In genomic region chr8:57636281-57636680, GRCm38 (mm10) we compare ENCODE assay signal across 17 mouse cellular contexts. TPM values are rescaled to one million over a fixed set of nuclear protein-coding genes. Genes with fewer than 3 reads are reported as not detected.
DNase-seq lines count a peak whose midpoint lies in the region; ATAC-seq and TF ChIP-seq lines count a peak whose summit lies in the region.
"Had no signal": no experiment of that assay in that cellular context is flagged by ENCODE, and none has a peak within 500 bp of the region (broad histone marks: within the 10 kb centered on the region; RNA-seq: fewer than 3 reads in every experiment).

No protein-coding gene starts in this region.

- no peak overlapping the region for H3K4me2 ChIP-seq in kidney, embryonic 15.5 days
- H3K4me2 ChIP-seq: embryonic facial prominence, embryonic 12.5 days; forebrain, embryonic 15.5 days; heart, embryonic 13.5 days; hindbrain, embryonic 12.5 days had no signal

- WGBS in kidney, embryonic 15.5 days: 70% methylated on average over 3 of the region's 3 CpGs
- WGBS in midbrain, embryonic 10.5 days: 75% methylated on average over 3 of the region's 3 CpGs

- no peaks in the 10 kb centered on the region for H3K36me3 ChIP-seq in kidney, embryonic 15.5 days
- peaks cover 23% of the 10 kb centered on the region for H3K36me3 ChIP-seq in megakaryocyte, embryonic 14.5 days (replicated peaks; ENCODE audit: low read length)
- H3K36me3 ChIP-seq in midbrain, embryonic 10.5 days: no peaks in the 10 kb centered on the region
- H3K36me3 ChIP-seq: embryonic facial prominence, embryonic 12.5 days; forebrain, embryonic 15.5 days; heart, embryonic 13.5 days; hindbrain, embryonic 12.5 days had no signal

- H3K27me3 ChIP-seq in kidney, embryonic 15.5 days: no peaks in the 10 kb centered on the region
- no peaks in the 10 kb centered on the region for H3K27me3 ChIP-seq in megakaryocyte, embryonic 14.5 days (replicated peaks)
- H3K27me3 ChIP-seq in midbrain, embryonic 10.5 days (ENCODE audit: low read depth, poor library complexity, severe bottlenecking): no peaks in the 10 kb centered on the region
- H3K27me3 ChIP-seq: CH12.LX; embryonic facial prominence, embryonic 12.5 days; forebrain, embryonic 15.5 days; hindbrain, embryonic 12.5 days had no signal

- peak; percentile 27; the same call in 1 of the 2 replicates for ATAC-seq in kidney, embryonic 15.5 days (replicated peaks; ENCODE audit: low FRiP score)
- no peak for ATAC-seq in megakaryocyte, adult 5-6 weeks (ENCODE audit: poor library complexity, severe bottlenecking)
- peak; percentile 80 for ATAC-seq in common myeloid progenitor, adult 5-6 weeks (replicated peaks; ENCODE audit: low read depth, poor library complexity, severe bottlenecking)
- ATAC-seq: forebrain, embryonic 15.5 days had no signal

- TF ChIP-seq CTCF in left cerebral cortex, adult 2 months (IDR thresholded peaks at IDR 0.05): no peak

- no peak overlapping the region for H3K4me3 ChIP-seq in kidney, embryonic 15.5 days (replicated peaks)
- peak overlapping the region; percentile 78 for H3K4me3 ChIP-seq in megakaryocyte, embryonic 14.5 days (replicated peaks)
- no peak overlapping the region for H3K4me3 ChIP-seq in left cerebral cortex, adult 2 months
- H3K4me3 ChIP-seq in midbrain, embryonic 10.5 days: no peak overlapping the region
- H3K4me3 ChIP-seq: embryonic facial prominence, embryonic 12.5 days; forebrain, embryonic 15.5 days; heart, embryonic 13.5 days; hindbrain, embryonic 12.5 days had no signal

- H3K9ac ChIP-seq in kidney, embryonic 15.5 days: no peak overlapping the region
- H3K9ac ChIP-seq: embryonic facial prominence, embryonic 12.5 days; forebrain, embryonic 15.5 days; heart, embryonic 13.5 days; hindbrain, embryonic 12.5 days had no signal

- intact Hi-C loops in left cerebral cortex, adult 2 months (cut with DNase I): no loop called here

- H3K27ac ChIP-seq in kidney, embryonic 15.5 days: no peak overlapping the region
- no peak overlapping the region for H3K27ac ChIP-seq in left cerebral cortex, adult 2 months
- H3K27ac ChIP-seq in midbrain, embryonic 10.5 days (replicated peaks): no peak overlapping the region
- H3K27ac ChIP-seq: embryonic facial prominence, embryonic 12.5 days; forebrain, embryonic 15.5 days; heart, embryonic 13.5 days; hindbrain, embryonic 12.5 days had no signal

- DNase-seq in kidney, adult 11 months: no peak
- no peak for DNase-seq in left cerebral cortex, adult 2 months (ENCODE audit: extremely low spot score in 1 of 2, low spot score in 2 of 2)
- DNase-seq in midbrain, embryonic 10.5 days (ENCODE audit: low spot score): no peak
- DNase-seq: adrenal gland, adult 8-10 months; cerebellum, adult 2 months; cerebellum, postnatal 10 days; gastrocnemius, postnatal 36 days; heart, postnatal 4 days had no signal

- H3K9me3 ChIP-seq in kidney, embryonic 15.5 days (replicated peaks): no peaks in the 10 kb centered on the region
- no peaks in the 10 kb centered on the region for H3K9me3 ChIP-seq in megakaryocyte, embryonic 14.5 days
- H3K9me3 ChIP-seq in midbrain, embryonic 10.5 days (replicated peaks): no peaks in the 10 kb centered on the region
- H3K9me3 ChIP-seq: embryonic facial prominence, embryonic 12.5 days; forebrain, embryonic 15.5 days; heart, embryonic 13.5 days; hindbrain, embryonic 12.5 days had no signal

- 0 out of 2 replicates have a peak, but pooled peaks cover 10% of the 10 kb centered on the region for H3K4me1 ChIP-seq in kidney, embryonic 15.5 days
- peaks cover 86% of the 10 kb centered on the region for H3K4me1 ChIP-seq in megakaryocyte, embryonic 14.5 days
- no peaks in the 10 kb centered on the region for H3K4me1 ChIP-seq in midbrain, embryonic 10.5 days
- H3K4me1 ChIP-seq: embryonic facial prominence, embryonic 12.5 days; forebrain, embryonic 15.5 days had no signal

RNA-seq across cellular contexts. Expression of gene Galnt7, which starts 16.6 kb away (rescaled TPM):
- polyA plus RNA-seq in kidney, embryonic 15.5 days (2015; fragmentation: Nextera tagmentation; extraction: Ambion mirVana): 21.5 and 25.2 TPM in 2 replicates
- polyA plus RNA-seq in megakaryocyte, embryonic 14.5 days (2012; ENCODE audit: insufficient read depth, low replicate concordance): 0.96 and 2.2 TPM in 2 replicates
- 12.3 and 16.4 TPM in 2 replicates for total RNA-seq in megakaryocyte, adult 5-6 weeks (2015)
- 13.0 and 18.1 TPM in 2 replicates for total RNA-seq in megakaryocyte, adult 5-6 weeks (2017)
- total RNA-seq in common myeloid progenitor, adult 5-6 weeks (2017): 14.5 and 23.1 TPM in 2 replicates
- total RNA-seq in left cerebral cortex, adult 2 months (2021): 10 to 100 TPM in 1 of 2 experiments, 1 to 10 TPM in 1; 9.6 to 12.6 TPM
- polyA plus RNA-seq in midbrain, embryonic 10.5 days (2016; fragmentation: Nextera tagmentation; extraction: Ambion mirVana): 20.7 and 23.6 TPM in 2 replicates
